Mouse (Mus musculus) olfactory bulb, adult 2 months (tissue): ENCODE data around the gene Ang. TPM values are rescaled to one million over a fixed set of nuclear protein-coding genes. Genes with fewer than 3 reads are reported as not detected.
"Not testable (repeated sequence)": the region's sequence is repeated elsewhere in the genome, so short reads cannot be mapped to it uniquely, and the experiment has no call there.

ENCODE experiments used
- H3K27ac ChIP-seq: fragments of 200-500 bp; 2 replicates; pipeline ENCODE4 v1.5.1; 2012; ENCODE audit warnings: low read depth, low read length; ENCODE audit not compliant: insufficient read depth
- H3K4me1 ChIP-seq: fragments of 200-500 bp; 2 replicates; pipeline ENCODE4 v1.6.1; 2012; ENCODE audit warnings: low read length; ENCODE audit not compliant: control insufficient read depth, insufficient read depth
- H3K4me3 ChIP-seq: fragments of 200-500 bp; 2 replicates; pipeline ENCODE4 v1.5.1; 2012; ENCODE audit warnings: mild to moderate bottlenecking, low read depth, low read length, moderate library complexity; ENCODE audit not compliant: insufficient read depth
- CTCF ChIP-seq: fragments of 200-500 bp; IDR thresholded peaks from 2 replicates; pipeline ENCODE4 v1.5.1; 2012; ENCODE audit warnings: low read depth, mild to moderate bottlenecking, low read length, moderate library complexity; ENCODE audit not compliant: insufficient read depth
- POLR2A ChIP-seq: fragments of 200-500 bp; IDR thresholded peaks from 2 replicates; pipeline ENCODE4 v1.6.1; 2012; ENCODE audit warnings: mild to moderate bottlenecking, low read depth, low read length, moderate library complexity; ENCODE audit not compliant: insufficient read depth
- WGBS: fragments of 180-500 bp; shearing (Covaris S2); methylation state at CpG from one replicate; pipeline ENCODE4 v1.1.7; 2018; 5-methylcytosine and 5-hydroxymethylcytosine counted together
- polyA plus RNA-seq: library from polyadenylated mRNA; stranded (reverse); fragments of >200 nt; gene quantifications from 2 replicates; pipeline ENCODE4 v1.2.4, GENCODE M21; 2012; ENCODE audit warnings: low replicate concordance; ENCODE audit not compliant: missing spikeins, insufficient read depth, insufficient read length

Gene Ang
- polyA plus RNA-seq, 1 experiment, result not detected

- 83% methylated on average over 5 of the region's 5 CpGs for WGBS
- Histone ChIP-seq H3K4me3 (no peak overlapping the region), H3K27ac (no peak overlapping the region), H3K4me1 (peaks cover 6% of the 10 kb centered on the region)
- TF ChIP-seq POLR2A (no peak), CTCF (no peak)
Observed at GRCm38 (mm10) chr14:51094096-51094875, 3.3 kb downstream of the Ang start.

DNA sequence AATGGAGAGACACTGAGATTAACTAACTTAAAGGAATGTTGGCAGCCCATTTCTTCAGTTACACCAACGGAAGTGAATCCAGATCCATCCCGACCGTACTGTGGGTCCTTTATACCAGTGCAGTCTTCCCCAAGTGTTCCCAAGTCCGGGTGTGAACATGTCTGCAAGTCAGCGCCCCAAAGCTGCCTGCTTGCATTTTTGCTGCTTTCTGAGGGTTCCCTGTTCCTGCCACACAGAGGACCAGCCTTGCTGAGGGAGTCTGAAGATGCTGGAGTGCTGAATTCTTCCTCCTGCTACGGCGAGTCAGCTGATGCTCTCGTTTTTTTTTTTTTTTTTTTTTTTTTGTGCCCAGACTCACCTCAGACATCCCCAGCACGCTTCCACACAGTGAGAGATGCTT lies 4.0 kb downstream of the Ang start:
- WGBS, result 72% methylated on average over 9 of the region's 9 CpGs
- no peak for TF ChIP-seq POLR2A
- no peak for TF ChIP-seq CTCF
- H3K4me3 ChIP-seq, result no peak overlapping the region
- H3K27ac ChIP-seq, result no peak overlapping the region
- H3K4me1 ChIP-seq, result peaks cover 6% of the 10 kb centered on the region

DNA sequence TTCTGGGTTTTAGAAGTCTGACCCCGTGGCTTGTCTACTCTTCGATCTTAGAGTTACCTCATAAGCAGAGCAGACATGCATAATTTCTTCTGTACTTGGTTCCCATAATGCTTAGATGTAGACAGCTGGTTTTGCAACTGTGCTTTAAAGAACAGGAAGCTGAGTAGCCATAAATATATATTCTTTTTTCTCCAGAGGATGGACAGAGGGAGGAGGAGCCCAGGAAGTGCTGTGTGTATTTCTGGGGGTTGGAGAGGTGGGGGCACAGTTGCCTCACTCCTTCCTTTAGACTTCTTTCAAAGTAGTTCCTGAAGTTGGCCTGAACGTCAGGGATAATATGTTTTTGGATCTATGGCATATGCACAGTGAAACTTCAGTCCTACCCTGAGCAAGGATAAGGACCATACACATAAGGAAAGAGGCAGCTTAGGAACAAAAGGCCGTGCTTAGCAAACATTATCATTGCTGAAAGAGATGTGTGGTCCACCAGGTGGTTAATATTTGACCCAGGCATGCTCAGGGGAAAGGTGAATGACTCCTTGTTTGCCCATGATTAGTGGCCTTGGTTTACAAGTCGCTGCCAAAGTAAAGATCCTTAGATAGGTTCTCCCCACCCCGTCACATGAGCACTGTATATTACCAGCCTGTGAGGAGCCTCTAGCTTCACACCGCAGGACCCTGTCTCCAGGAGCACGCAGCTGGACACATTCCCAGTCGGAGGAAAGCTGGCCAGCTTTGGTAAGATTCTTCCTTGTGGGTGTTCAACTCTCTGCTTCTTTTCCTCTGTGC lies 5.0 kb downstream of the Ang start:
- Histone ChIP-seq H3K27ac (no peak overlapping the region), H3K4me1 (peaks cover 3% of the 10 kb centered on the region), H3K4me3 (no peak overlapping the region)
- TF ChIP-seq POLR2A (no peak), CTCF (no peak)
- WGBS, result 66% methylated on average over 9 of the region's 9 CpGs

DNA sequence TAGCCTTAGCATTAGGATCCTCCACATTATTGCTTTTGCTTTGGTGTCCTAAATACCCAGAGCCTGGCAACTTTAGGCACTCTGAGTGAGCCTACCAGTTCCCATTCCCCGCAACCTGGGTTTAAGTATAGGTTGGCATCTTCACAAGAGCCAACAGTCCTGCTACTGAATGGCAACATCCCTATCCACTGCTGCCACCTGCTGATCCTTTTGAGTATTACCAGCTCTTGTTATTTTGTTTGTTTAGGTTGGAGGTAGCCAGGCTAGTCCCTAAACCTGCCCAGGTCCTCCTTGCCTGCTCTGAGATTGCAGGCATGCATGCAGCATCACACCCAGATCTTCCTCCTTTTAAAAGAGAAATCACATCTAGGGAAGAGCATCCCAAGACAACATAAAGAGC lies 7.3 kb downstream of the Ang start:
- not testable (repeated sequence) for H3K4me3 ChIP-seq, H3K4me1 ChIP-seq, H3K27ac ChIP-seq
- WGBS, result 3% methylated on average over 1 of the region's 1 CpGs

- Histone ChIP-seq H3K4me1 (no peaks in the 10 kb centered on the region), H3K27ac (no peak overlapping the region), H3K4me3 (no peak overlapping the region)
- TF ChIP-seq POLR2A (no peak), CTCF (no peak)
- 95% methylated on average over 11 of the region's 11 CpGs for WGBS
Observed at GRCm38 (mm10) chr14:51098921-51099320, 8.0 kb downstream of the Ang start.

GRCm38 (mm10) chr14:51101284-51101683 lies 10.3 kb downstream of the Ang start:
- Histone ChIP-seq H3K4me1 (no peaks in the 10 kb centered on the region), H3K4me3 (no peak overlapping the region), H3K27ac (no peak overlapping the region)
- 67% methylated on average over 9 of the region's 9 CpGs for WGBS
- TF ChIP-seq POLR2A (no peak), CTCF (no peak)

DNA sequence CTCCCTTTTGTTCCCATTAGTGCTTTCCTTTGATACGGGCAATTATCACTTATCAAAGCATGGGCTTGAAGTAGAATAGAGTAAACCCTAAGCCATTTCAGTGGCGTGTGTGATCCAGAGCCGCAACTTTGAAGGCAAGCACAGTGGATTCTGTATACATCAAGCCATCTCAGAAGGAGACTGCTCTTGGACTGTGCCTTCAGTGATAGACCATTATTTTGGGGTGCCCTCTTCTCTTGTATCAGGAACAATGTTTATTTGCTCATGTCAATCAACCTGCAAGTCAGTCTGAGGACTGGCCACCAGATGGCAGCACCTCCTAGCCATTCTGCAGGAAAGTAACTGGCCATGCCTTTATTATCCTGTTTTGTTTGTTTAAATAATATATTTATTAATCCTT lies 12.3 kb downstream of the Ang start:
- H3K27ac ChIP-seq, result no peak overlapping the region
- TF ChIP-seq POLR2A, result no peak
- no peak for TF ChIP-seq CTCF
- no peaks in the 10 kb centered on the region for H3K4me1 ChIP-seq
- H3K4me3 ChIP-seq, result no peak overlapping the region
- WGBS, result 58% methylated on average over 3 of the region's 3 CpGs

GRCm38 (mm10) chr14:51104366-51104765 lies 13.4 kb downstream of the Ang start:
- 93% methylated on average over 2 of the region's 2 CpGs for WGBS

GRCm38 (mm10) chr14:51106449-51106967 lies 15.6 kb downstream of the Ang start:
- H3K4me1 ChIP-seq, result no peaks in the 10 kb centered on the region
- no peak overlapping the region for H3K4me3 ChIP-seq
- no peak overlapping the region for H3K27ac ChIP-seq
- no peak for TF ChIP-seq CTCF
- TF ChIP-seq POLR2A, result no peak

More at GRCm38 (mm10) chr14:51104366-51104765, 13.4 kb downstream of the Ang start:
- Histone ChIP-seq H3K4me3 (no peak overlapping the region), H3K4me1 (no peaks in the 10 kb centered on the region), H3K27ac (no peak overlapping the region)
- TF ChIP-seq POLR2A (no peak), CTCF (no peak)
